Mouse (Mus musculus): ENCODE data around the gene Maats1.

DNA sequence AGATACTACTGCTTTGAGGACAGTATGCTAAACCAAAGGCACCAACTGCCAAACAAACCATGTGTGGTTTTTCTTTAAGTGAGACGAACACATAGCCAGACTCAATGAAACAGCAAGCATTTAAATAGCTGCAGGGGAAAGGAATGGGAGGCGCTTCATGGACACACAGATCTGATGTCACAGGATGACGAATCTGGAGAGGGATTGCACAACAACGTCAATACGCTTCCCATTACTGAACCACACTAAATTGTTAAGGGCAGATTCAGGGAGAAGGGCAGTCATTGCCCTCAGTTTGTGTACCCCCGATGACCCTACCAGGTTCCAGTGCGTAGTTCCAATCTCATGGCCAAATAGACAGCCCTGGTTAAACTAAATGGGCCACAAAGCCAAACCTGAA, 56.1 kb downstream of the Maats1 start:
- TF ChIP-seq FLI1 (IDR thresholded peaks at IDR 0.05; ENCODE audit: low read length): no peak
- TF ChIP-seq GATA1 (IDR thresholded peaks at IDR 0.05; ENCODE audit: borderline replicate concordance, low read length): no peak
